Mouse (Mus musculus) forebrain, embryonic 10.5 days (tissue): ENCODE measurements around the gene Utp14b. TPM values are rescaled to one million over a fixed set of nuclear protein-coding genes. Genes with fewer than 3 reads are reported as not detected.

ENCODE experiments used
- DNase-seq: peaks from one replicate; pipeline ENCODE4 v3.0.0-alpha.2; 2017; ENCODE audit warnings: low spot score; ENCODE audit errors: extremely low spot score
- H3K27ac ChIP-seq: fragments of 300-500 bp; sonication (generic); 2 replicates; pipeline ENCODE4 v1.5.1; 2016; ENCODE audit warnings: mild to moderate bottlenecking
- H3K27me3 ChIP-seq: fragments of 300-500 bp; sonication (generic); 2 replicates; pipeline ENCODE4 v1.6.1; 2016; ENCODE audit warnings: mild to moderate bottlenecking; ENCODE audit not compliant: poor library complexity, severe bottlenecking
- H3K36me3 ChIP-seq: fragments of 300-500 bp; sonication (generic); replicated peaks from 2 replicates; pipeline ENCODE4 v1.6.1; 2016; ENCODE audit warnings: mild to moderate bottlenecking, moderate library complexity
- H3K4me1 ChIP-seq: fragments of 300-500 bp; sonication (generic); 2 replicates; pipeline ENCODE4 v1.6.1; 2016
- H3K4me3 ChIP-seq: fragments of 300-500 bp; sonication (generic); 2 replicates; pipeline ENCODE4 v1.5.1; 2016; ENCODE audit warnings: mild to moderate bottlenecking, moderate library complexity
- H3K9me3 ChIP-seq: fragments of 300-500 bp; sonication (generic); 2 replicates; pipeline ENCODE4 v1.6.1; 2016; ENCODE audit warnings: mild to moderate bottlenecking, moderate library complexity
- WGBS: fragments of 180-500 bp; shearing (Covaris S2); methylation state at CpG from one replicate; pipeline ENCODE4 v1.1.7; 2016; 5-methylcytosine and 5-hydroxymethylcytosine counted together
- polyA plus RNA-seq: library from polyadenylated mRNA; unstranded; fragments of >200 nt; fragmentation: Nextera tagmentation; extraction: Ambion mirVana; gene quantifications from 2 replicates; pipeline ENCODE4 v1.2.1, GENCODE M21; 2016

Utp14b gene
- polyA plus RNA-seq, 1 experiment from 2014 or later, result 4.0 TPM

GRCm38 (mm10) chr1:78696903-78697302, 39.1 kb downstream of the Utp14b start:
- Histone ChIP-seq H3K27me3 (no peaks in the 10 kb centered on the region), H3K9me3 (no peaks in the 10 kb centered on the region), H3K4me1 (no peaks in the 10 kb centered on the region), H3K27ac (no peak overlapping the region), H3K36me3 (peaks cover 93% of the 10 kb centered on the region), H3K4me3 (no peak overlapping the region)
- no peak for DNase-seq
- 92% methylated on average over 5 of the region's 5 CpGs for WGBS

GRCm38 (mm10) chr1:78698138-78698537, 40.3 kb downstream of the Utp14b start:
- 89% methylated on average over 6 of the region's 6 CpGs for WGBS

GRCm38 (mm10) chr1:78701740-78702139, 43.9 kb downstream of the Utp14b start:
- Histone ChIP-seq H3K4me3 (no peak overlapping the region), H3K9me3 (no peaks in the 10 kb centered on the region), H3K4me1 (no peaks in the 10 kb centered on the region), H3K27ac (no peak overlapping the region), H3K27me3 (no peaks in the 10 kb centered on the region), H3K36me3 (peaks cover 93% of the 10 kb centered on the region)
- 91% methylated on average over 3 of the region's 3 CpGs for WGBS
- DNase-seq, result no peak

More at GRCm38 (mm10) chr1:78698138-78698537, 40.3 kb downstream of the Utp14b start:
- H3K4me1 ChIP-seq, result no peaks in the 10 kb centered on the region
- H3K9me3 ChIP-seq, result no peaks in the 10 kb centered on the region
- H3K27ac ChIP-seq, result no peak overlapping the region
- H3K27me3 ChIP-seq, result no peaks in the 10 kb centered on the region
- no peak for DNase-seq
- no peak overlapping the region for H3K4me3 ChIP-seq
- H3K36me3 ChIP-seq, result peaks cover 93% of the 10 kb centered on the region

- Histone ChIP-seq H3K27ac (no peak overlapping the region), H3K9me3 (no peaks in the 10 kb centered on the region), H3K4me3 (no peak overlapping the region), H3K27me3 (no peaks in the 10 kb centered on the region), H3K36me3 (peaks cover 92% of the 10 kb centered on the region), H3K4me1 (no peaks in the 10 kb centered on the region)
- WGBS, result 89% methylated on average over 14 of the region's 14 CpGs
- DNase-seq, result no peak
Measured at GRCm38 (mm10) chr1:78702282-78702963, 44.6 kb downstream of the Utp14b start.

GRCm38 (mm10) chr1:78702964-78703285, 45.1 kb downstream of the Utp14b start:
- H3K36me3 ChIP-seq, result peaks cover 93% of the 10 kb centered on the region
- no peaks in the 10 kb centered on the region for H3K27me3 ChIP-seq
- H3K9me3 ChIP-seq, result no peaks in the 10 kb centered on the region
- H3K4me3 ChIP-seq, result no peak overlapping the region
- 92% methylated on average over 2 of the region's 2 CpGs for WGBS
- H3K27ac ChIP-seq, result no peak overlapping the region
- H3K4me1 ChIP-seq, result no peaks in the 10 kb centered on the region
- DNase-seq, result no peak

DNA sequence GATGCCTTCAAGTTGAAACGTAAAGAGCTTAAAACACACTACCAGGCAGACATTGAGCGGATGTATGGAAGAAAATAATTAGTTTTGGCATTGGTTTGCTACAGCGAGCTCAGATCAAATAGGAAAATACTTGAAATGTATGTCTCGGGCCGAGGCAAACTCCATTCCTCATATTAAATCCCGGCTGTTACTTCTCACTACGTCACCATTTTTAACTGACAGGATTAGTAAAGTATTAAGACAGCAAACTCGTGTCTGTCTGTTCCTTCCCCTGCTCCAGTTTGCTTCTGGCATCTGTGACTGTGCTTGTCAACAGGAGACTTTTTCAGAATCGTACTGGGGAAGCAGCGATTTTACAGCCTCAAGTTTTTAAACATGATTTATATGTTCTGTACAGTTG, 48.5 kb downstream of the Utp14b start:
- H3K4me3 ChIP-seq, result no peak overlapping the region
- DNase-seq, result no peak
- no peaks in the 10 kb centered on the region for H3K27me3 ChIP-seq
- no peak overlapping the region for H3K27ac ChIP-seq
- WGBS, result 91% methylated on average over 10 of the region's 10 CpGs
- no peaks in the 10 kb centered on the region for H3K9me3 ChIP-seq
- peaks cover 67% of the 10 kb centered on the region for H3K36me3 ChIP-seq
- no peaks in the 10 kb centered on the region for H3K4me1 ChIP-seq

GRCm38 (mm10) chr1:78707280-78707679, 49.4 kb downstream of the Utp14b start:
- H3K4me3 ChIP-seq, result no peak overlapping the region
- 62% methylated on average over 4 of the region's 4 CpGs for WGBS
- no peak for DNase-seq
- no peak overlapping the region for H3K27ac ChIP-seq
- no peaks in the 10 kb centered on the region for H3K9me3 ChIP-seq
- H3K36me3 ChIP-seq, result peaks cover 58% of the 10 kb centered on the region
- no peaks in the 10 kb centered on the region for H3K27me3 ChIP-seq
- H3K4me1 ChIP-seq, result no peaks in the 10 kb centered on the region

- no peak overlapping the region for H3K4me3 ChIP-seq
- no peak for DNase-seq
- no peaks in the 10 kb centered on the region for H3K9me3 ChIP-seq
- H3K27me3 ChIP-seq, result no peaks in the 10 kb centered on the region
- peaks cover 30% of the 10 kb centered on the region for H3K36me3 ChIP-seq
- H3K27ac ChIP-seq, result no peak overlapping the region
- H3K4me1 ChIP-seq, result no peaks in the 10 kb centered on the region
Measured at GRCm38 (mm10) chr1:78710026-78710425, 52.2 kb downstream of the Utp14b start.

- peaks cover 23% of the 10 kb centered on the region for H3K36me3 ChIP-seq
- 91% methylated on average over 5 of the region's 5 CpGs for WGBS
- H3K4me3 ChIP-seq, result no peak overlapping the region
- H3K4me1 ChIP-seq, result peaks cover 5% of the 10 kb centered on the region
- H3K27ac ChIP-seq, result no peak overlapping the region
- DNase-seq, result no peak
- H3K27me3 ChIP-seq, result no peaks in the 10 kb centered on the region
- no peaks in the 10 kb centered on the region for H3K9me3 ChIP-seq
Measured at GRCm38 (mm10) chr1:78710613-78711329, 52.9 kb downstream of the Utp14b start.

Other genes starting within 250 kb of the Utp14b start
- 154 TPM in 2 replicates for gene Farsb, start 169.1 kb upstream of the Utp14b start, polyA plus RNA-seq
- 0.87 and 1.1 TPM in 2 replicates for gene Mogat1, start 147.0 kb upstream of the Utp14b start, polyA plus RNA-seq
- gene BC035947, start 145.9 kb upstream of the Utp14b start, polyA plus RNA-seq, result 0.21 and 0.37 TPM in 2 replicates
- 83.5 and 88.8 TPM in 2 replicates for gene Acsl3, start 213 bp upstream of the Utp14b start, polyA plus RNA-seq
- gene Kcne4, start 158.7 kb downstream of the Utp14b start, polyA plus RNA-seq, result 0.09 and 0.32 TPM in 2 replicates